Mouse (Mus musculus) hindbrain, embryonic 15.5 days (tissue): Measurements from ENCODE around the gene Arhgap9. TPM values are rescaled to one million over a fixed set of nuclear protein-coding genes. Genes with fewer than 3 reads are reported as not detected.
A peak's percentile ranks its signal among the peaks of the same experiment; 100 is the strongest.
"Not testable (repeated sequence)": the region's sequence is repeated elsewhere in the genome, so short reads cannot be mapped to it uniquely, and the experiment has no call there.

Experiments
- ATAC-seq: fragments of 200-750 bp; cut with Nextera tagmentation; 2 replicates; pipeline ENCODE4 v1.8.0; 2017; ENCODE audit warnings: low read depth, moderate number of reproducible peaks, moderate TSS enrichment; ENCODE audit not compliant: low FRiP score
- H3K27ac ChIP-seq: fragments of 300-500 bp; sonication (generic); replicated peaks from 2 replicates; pipeline ENCODE4 v1.5.1; 2015; ENCODE audit warnings: mild to moderate bottlenecking, inconsistent platforms
- H3K27me3 ChIP-seq: fragments of 300-500 bp; sonication (generic); 2 replicates; pipeline ENCODE4 v1.6.1; 2015; ENCODE audit warnings: control low read depth, inconsistent platforms
- H3K36me3 ChIP-seq: fragments of 300-500 bp; sonication (generic); 2 replicates; pipeline ENCODE4 v1.6.1; 2015; ENCODE audit warnings: control low read depth, inconsistent platforms
- H3K4me1 ChIP-seq: fragments of 300-500 bp; sonication (generic); replicated peaks from 2 replicates; pipeline ENCODE4 v1.6.1; 2015; ENCODE audit warnings: control low read depth, inconsistent platforms
- H3K4me2 ChIP-seq: fragments of 300-500 bp; sonication (generic); 2 replicates; pipeline ENCODE4 v1.6.1; 2015; ENCODE audit warnings: moderate library complexity, mild to moderate bottlenecking, inconsistent platforms
- H3K4me3 ChIP-seq: fragments of 300-500 bp; sonication (generic); 2 replicates; pipeline ENCODE4 v1.5.1; 2015; ENCODE audit warnings: mild to moderate bottlenecking, inconsistent platforms
- H3K9ac ChIP-seq: fragments of 300-500 bp; sonication (generic); 2 replicates; pipeline ENCODE4 v1.6.1; 2015; ENCODE audit warnings: inconsistent platforms
- H3K9me3 ChIP-seq: fragments of 300-500 bp; sonication (generic); 2 replicates; pipeline ENCODE4 v1.6.1; 2016; ENCODE audit warnings: control low read depth, inconsistent platforms
- WGBS: fragments of 180-500 bp; shearing (Covaris S2); methylation state at CpG from one replicate; pipeline ENCODE4 v1.1.7; 2015; 5-methylcytosine and 5-hydroxymethylcytosine counted together
- polyA plus RNA-seq: library from polyadenylated mRNA; unstranded; fragments of >200 nt; fragmentation: Nextera tagmentation; extraction: Ambion mirVana; gene quantifications from 2 replicates; pipeline ENCODE4 v1.2.1, GENCODE M21; 2015

Arhgap9 gene
- polyA plus RNA-seq, 1 experiment from 2014 or later = 0.86 TPM

- H3K36me3 ChIP-seq = peaks cover 57% of the 10 kb centered on the region
- no peak overlapping the region for H3K27ac ChIP-seq
- no peak overlapping the region for H3K9ac ChIP-seq
- no peaks in the 10 kb centered on the region for H3K9me3 ChIP-seq
- no peaks in the 10 kb centered on the region for H3K27me3 ChIP-seq
- WGBS = 96% methylated on average over 10 of the region's 10 CpGs
- H3K4me3 ChIP-seq = no peak overlapping the region
- peaks cover 17% of the 10 kb centered on the region for H3K4me1 ChIP-seq
- no peak for ATAC-seq
- no peak overlapping the region for H3K4me2 ChIP-seq
Measured at GRCm38 (mm10) chr10:127294895-127295510, 26.8 kb upstream of the Arhgap9 start.

- H3K9me3 ChIP-seq = no peaks in the 10 kb centered on the region
- no peaks in the 10 kb centered on the region for H3K27me3 ChIP-seq
- no peak overlapping the region for H3K4me2 ChIP-seq
- peaks cover 15% of the 10 kb centered on the region for H3K4me1 ChIP-seq
- H3K4me3 ChIP-seq = no peak overlapping the region
- H3K27ac ChIP-seq = no peak overlapping the region
- H3K36me3 ChIP-seq = peaks cover 68% of the 10 kb centered on the region
- ATAC-seq = no peak
- no peak overlapping the region for H3K9ac ChIP-seq
- WGBS = 93% methylated on average over 24 of the region's 24 CpGs
Measured at GRCm38 (mm10) chr10:127295986-127296794, 25.6 kb upstream of the Arhgap9 start.

- WGBS = 93% methylated on average over 16 of the region's 16 CpGs
Measured at GRCm38 (mm10) chr10:127297015-127297871, 24.5 kb upstream of the Arhgap9 start.

GRCm38 (mm10) chr10:127300361-127300760, 21.4 kb upstream of the Arhgap9 start:
- no peak overlapping the region for H3K9ac ChIP-seq
- H3K9me3 ChIP-seq = no peaks in the 10 kb centered on the region
- no peak overlapping the region for H3K27ac ChIP-seq
- H3K4me1 ChIP-seq = no peaks in the 10 kb centered on the region
- no peak overlapping the region for H3K4me2 ChIP-seq
- H3K4me3 ChIP-seq = no peak overlapping the region
- H3K36me3 ChIP-seq = peaks cover 90% of the 10 kb centered on the region
- ATAC-seq = no peak
- H3K27me3 ChIP-seq = no peaks in the 10 kb centered on the region
- WGBS = 96% methylated on average over 6 of the region's 6 CpGs

More at GRCm38 (mm10) chr10:127297015-127297871, 24.5 kb upstream of the Arhgap9 start:
- H3K4me2 ChIP-seq = no peak overlapping the region
- ATAC-seq = no peak
- H3K27ac ChIP-seq = no peak overlapping the region
- no peak overlapping the region for H3K9ac ChIP-seq
- no peaks in the 10 kb centered on the region for H3K9me3 ChIP-seq
- H3K27me3 ChIP-seq = no peaks in the 10 kb centered on the region
- H3K36me3 ChIP-seq = peaks cover 78% of the 10 kb centered on the region
- peaks cover 4% of the 10 kb centered on the region for H3K4me1 ChIP-seq
- no peak overlapping the region for H3K4me3 ChIP-seq

- no peak for ATAC-seq
- H3K36me3 ChIP-seq = peaks cover 91% of the 10 kb centered on the region
Measured at GRCm38 (mm10) chr10:127303136-127303535, 18.6 kb upstream of the Arhgap9 start.

GRCm38 (mm10) chr10:127309167-127309566, 12.6 kb upstream of the Arhgap9 start:
- H3K9me3 ChIP-seq, ATAC-seq, H3K4me3 ChIP-seq, H3K9ac ChIP-seq, H3K27ac ChIP-seq, H3K4me2 ChIP-seq, H3K27me3 ChIP-seq: not testable (repeated sequence)
- H3K4me1 ChIP-seq = peaks cover 20% of the 10 kb centered on the region
- WGBS = 86% methylated on average over 3 of the region's 3 CpGs
- H3K36me3 ChIP-seq = peaks cover 41% of the 10 kb centered on the region

More at GRCm38 (mm10) chr10:127303136-127303535, 18.6 kb upstream of the Arhgap9 start:
- 94% methylated on average over 11 of the region's 11 CpGs for WGBS
- Histone ChIP-seq H3K27me3 (no peaks in the 10 kb centered on the region), H3K9ac (no peak overlapping the region), H3K27ac (no peak overlapping the region), H3K4me2 (no peak overlapping the region), H3K4me1 (no peaks in the 10 kb centered on the region), H3K9me3 (no peaks in the 10 kb centered on the region), H3K4me3 (no peak overlapping the region)

- peak; percentile 58 for ATAC-seq
- H3K4me3 ChIP-seq = peak overlapping the region; percentile 91
Measured at GRCm38 (mm10) chr10:127310523-127311475, 11.0 kb upstream of the Arhgap9 start.

GRCm38 (mm10) chr10:127311476-127312355, 10.0 kb upstream of the Arhgap9 start, which contains the start of gene Mars:
Gene Mars, minus strand, starts transcription at chr10:127311786.
- Histone ChIP-seq H3K4me1 (peaks cover 20% of the 10 kb centered on the region), H3K9me3 (no peaks in the 10 kb centered on the region), H3K4me3 (peak within 1 kb of the TSS; percentile 91), H3K36me3 (peaks cover 17% of the 10 kb centered on the region), H3K27me3 (no peaks in the 10 kb centered on the region), H3K27ac (peak within 1 kb of the TSS; percentile 78), H3K9ac (peak within 1 kb of the TSS; percentile 92), H3K4me2 (peak within 1 kb of the TSS; percentile 81)
- under 1% methylated on average over 64 of the region's 65 CpGs for WGBS
- peak; percentile 97 for ATAC-seq

More at GRCm38 (mm10) chr10:127310523-127311475, 11.0 kb upstream of the Arhgap9 start:
- WGBS = 39% methylated on average over 23 of the region's 23 CpGs
- Histone ChIP-seq H3K27ac (peak overlapping the region; percentile 78), H3K4me2 (peak overlapping the region; percentile 81), H3K9me3 (no peaks in the 10 kb centered on the region), H3K9ac (peak overlapping the region; percentile 92), H3K36me3 (peaks cover 24% of the 10 kb centered on the region), H3K27me3 (no peaks in the 10 kb centered on the region), H3K4me1 (peaks cover 20% of the 10 kb centered on the region)

GRCm38 (mm10) chr10:127312356-127312676, 9.4 kb upstream of the Arhgap9 start:
- ATAC-seq = 0 out of 2 replicates have a peak, but pooled peaks have one; percentile 10
- Histone ChIP-seq H3K4me3 (peak overlapping the region; percentile 91), H3K4me1 (peaks cover 20% of the 10 kb centered on the region), H3K27ac (peak overlapping the region; percentile 78), H3K9ac (peak overlapping the region; percentile 92), H3K27me3 (no peaks in the 10 kb centered on the region), H3K9me3 (no peaks in the 10 kb centered on the region), H3K4me2 (peak overlapping the region; percentile 81), H3K36me3 (peaks cover 12% of the 10 kb centered on the region)
- WGBS = 3% methylated on average over 4 of the region's 4 CpGs

- H3K9me3 ChIP-seq = no peaks in the 10 kb centered on the region
- H3K36me3 ChIP-seq = peaks cover 7% of the 10 kb centered on the region
- no peak overlapping the region for H3K9ac ChIP-seq
- WGBS = 85% methylated on average over 4 of the region's 4 CpGs
- no peak for ATAC-seq
- H3K4me3 ChIP-seq = no peak overlapping the region
- no peaks in the 10 kb centered on the region for H3K27me3 ChIP-seq
- H3K4me2 ChIP-seq = no peak overlapping the region
- peaks cover 20% of the 10 kb centered on the region for H3K4me1 ChIP-seq
- no peak overlapping the region for H3K27ac ChIP-seq
Measured at GRCm38 (mm10) chr10:127312858-127313257, 8.9 kb upstream of the Arhgap9 start.
